Mouse (Mus musculus): ENCODE measurements around the gene Rbm15.

Rbm15 gene

DNA sequence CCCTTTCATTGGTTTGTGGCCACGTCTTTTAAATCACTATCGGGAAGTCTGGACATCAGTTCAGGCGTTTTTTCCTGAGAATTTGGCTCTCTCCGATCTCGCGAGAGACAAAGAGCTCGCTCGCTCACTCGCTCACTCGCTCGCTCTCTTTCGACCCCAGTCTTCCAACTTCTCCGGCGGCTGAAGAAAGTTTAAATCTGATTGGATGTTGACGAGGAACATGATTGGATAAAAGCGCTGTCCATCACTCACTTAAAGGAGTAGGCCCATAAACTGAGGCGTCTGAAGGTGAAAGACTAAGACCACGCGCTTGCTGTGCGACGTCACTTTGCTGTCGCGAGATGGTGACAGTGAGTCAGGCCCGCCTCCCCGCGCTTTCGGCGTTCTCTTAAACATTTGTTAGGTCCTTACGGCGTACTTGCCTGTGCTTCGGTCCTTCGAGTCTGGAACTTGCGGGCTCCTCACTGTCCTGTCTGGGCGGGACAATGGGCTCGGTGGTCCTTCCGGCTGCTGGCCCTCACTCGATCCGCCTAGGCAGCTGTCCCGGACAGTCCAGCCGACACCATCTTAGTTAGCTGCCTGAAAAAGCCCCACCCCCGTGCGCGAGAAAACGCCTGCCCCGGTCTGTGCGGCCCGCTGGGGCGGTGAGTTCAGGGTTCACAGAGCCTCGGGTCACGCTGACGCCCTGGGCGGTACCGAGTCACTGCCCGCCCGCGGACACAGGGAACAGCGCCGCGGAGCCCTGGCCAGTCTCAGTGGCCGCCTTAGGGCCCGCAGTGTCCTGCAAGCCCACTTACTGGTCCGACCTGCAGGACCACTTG lies at the start of gene Rbm15:
TSS of gene Rbm15 (minus strand) at position 293 of the 821 bp plus-strand sequence.
- in situ Hi-C loops (cut with MboI; ENCODE audit: unreplicated experiment in 2 of 2) = no loop called here

DNA sequence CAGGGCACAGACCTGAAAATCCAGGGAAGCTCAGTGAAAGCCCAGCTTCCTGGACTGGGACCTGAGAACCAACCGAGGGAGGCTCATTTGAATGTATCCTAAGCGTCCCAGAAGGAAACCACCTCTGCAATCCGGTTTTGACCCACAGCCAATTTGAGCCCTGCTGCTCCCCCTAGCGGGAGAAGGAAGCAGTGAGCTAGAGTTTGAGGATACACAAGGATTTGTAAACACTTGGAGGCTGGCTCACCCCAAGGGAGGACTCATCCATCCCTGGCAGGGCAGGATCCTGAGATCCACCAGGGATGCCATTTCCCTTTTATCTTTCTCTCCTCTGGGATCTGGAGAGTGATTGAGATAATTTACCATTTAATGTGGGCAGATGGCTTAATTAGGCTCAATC lies 45.9 kb upstream of the Rbm15 start:
- in situ Hi-C loops (cut with MboI; ENCODE audit: unreplicated experiment in 2 of 2) = loop anchor here in 1 of 2 experiments (10.0 kb wide), 1 partner anchor 275 kb away; the partner anchor contains the start of gene Kcna2

DNA sequence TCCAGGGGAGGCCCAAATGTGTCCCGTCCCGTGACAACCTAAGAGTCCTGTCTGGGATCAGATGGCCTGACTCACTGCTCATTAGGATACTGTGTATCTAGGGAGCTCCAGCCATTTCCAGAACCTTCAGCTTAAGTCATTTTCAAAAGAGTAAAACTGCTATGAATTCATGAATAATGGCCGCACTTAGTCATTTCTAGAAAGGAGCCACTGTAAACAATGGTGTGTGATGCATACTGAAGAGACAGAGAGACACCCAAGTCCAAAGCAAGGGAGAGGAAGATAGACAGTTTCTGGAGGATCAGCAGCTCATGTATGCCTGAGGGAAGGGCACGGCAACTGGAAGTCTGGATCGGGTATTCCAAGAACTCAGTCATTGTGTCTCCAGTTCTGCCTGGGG lies 45.2 kb upstream of the Rbm15 start:
- in situ Hi-C loops (cut with MboI; ENCODE audit: unreplicated experiment in 2 of 2) = loop anchor here in 1 of 2 experiments (10.0 kb wide), 1 partner anchor 274 kb away; the partner anchor contains the start of gene Kcna2

DNA sequence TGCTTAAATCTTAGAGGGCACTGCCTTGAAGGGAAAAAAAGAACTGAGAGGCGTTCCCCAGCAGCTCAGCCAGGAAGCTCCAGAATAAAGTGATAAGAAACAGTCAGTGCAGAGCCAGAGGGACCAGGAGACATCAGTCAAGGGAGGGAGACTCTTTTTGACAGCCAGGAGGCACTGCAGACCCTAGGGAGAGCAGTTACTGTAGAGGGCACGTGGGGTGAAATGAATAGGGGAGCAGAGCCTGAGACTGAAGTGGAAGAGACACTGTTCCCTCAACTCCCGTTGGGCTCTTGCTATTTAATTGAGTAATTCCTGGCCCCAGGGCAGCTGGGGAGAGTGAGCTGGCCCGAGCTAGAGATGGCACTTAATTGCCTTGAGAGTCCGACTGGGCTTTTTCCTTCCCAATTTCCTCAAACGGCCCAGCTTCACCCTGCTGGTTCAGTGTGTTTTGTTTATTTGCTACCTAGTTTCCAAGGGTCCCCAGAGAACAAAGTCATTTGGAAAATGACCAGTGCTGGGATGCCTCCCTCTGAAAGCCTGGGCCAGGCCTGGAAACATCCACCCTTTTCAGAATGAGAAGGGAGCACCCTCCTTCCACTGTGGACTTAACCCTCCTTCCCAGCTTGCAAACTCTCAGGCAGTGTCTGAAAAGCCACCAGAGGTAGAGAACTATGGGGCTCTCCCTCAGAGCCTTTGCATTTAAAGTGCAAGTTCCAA lies 41.6 kb upstream of the Rbm15 start:
- in situ Hi-C loops (cut with MboI; ENCODE audit: unreplicated experiment in 2 of 2) = loop anchor here in 1 of 2 experiments (5.0 to 10.0 kb wide), 2 partner anchors 168 to 270 kb away; partner anchors contain the start of gene Kcna2

DNA sequence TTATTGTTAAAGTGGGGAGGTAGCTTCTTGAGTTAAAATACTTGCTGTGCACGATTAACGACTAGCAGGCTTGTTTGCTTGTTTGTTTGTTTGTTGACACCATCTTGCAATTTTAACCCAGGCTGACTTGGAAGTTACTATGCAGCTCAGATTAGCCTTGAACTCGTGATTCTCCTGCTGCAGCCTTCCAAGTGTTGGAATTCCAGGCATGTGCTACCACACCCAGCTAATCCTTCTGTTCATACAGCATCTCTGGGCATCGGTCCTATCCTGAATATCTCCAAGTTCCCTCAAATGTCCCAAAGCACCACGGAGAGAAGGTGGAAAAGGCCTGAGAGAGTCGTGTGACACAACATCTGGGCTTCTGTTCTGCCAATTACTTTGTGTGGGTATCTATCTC lies 35.7 kb upstream of the Rbm15 start:
- in situ Hi-C loops (cut with MboI; ENCODE audit: unreplicated experiment in 2 of 2) = no loop called here

DNA sequence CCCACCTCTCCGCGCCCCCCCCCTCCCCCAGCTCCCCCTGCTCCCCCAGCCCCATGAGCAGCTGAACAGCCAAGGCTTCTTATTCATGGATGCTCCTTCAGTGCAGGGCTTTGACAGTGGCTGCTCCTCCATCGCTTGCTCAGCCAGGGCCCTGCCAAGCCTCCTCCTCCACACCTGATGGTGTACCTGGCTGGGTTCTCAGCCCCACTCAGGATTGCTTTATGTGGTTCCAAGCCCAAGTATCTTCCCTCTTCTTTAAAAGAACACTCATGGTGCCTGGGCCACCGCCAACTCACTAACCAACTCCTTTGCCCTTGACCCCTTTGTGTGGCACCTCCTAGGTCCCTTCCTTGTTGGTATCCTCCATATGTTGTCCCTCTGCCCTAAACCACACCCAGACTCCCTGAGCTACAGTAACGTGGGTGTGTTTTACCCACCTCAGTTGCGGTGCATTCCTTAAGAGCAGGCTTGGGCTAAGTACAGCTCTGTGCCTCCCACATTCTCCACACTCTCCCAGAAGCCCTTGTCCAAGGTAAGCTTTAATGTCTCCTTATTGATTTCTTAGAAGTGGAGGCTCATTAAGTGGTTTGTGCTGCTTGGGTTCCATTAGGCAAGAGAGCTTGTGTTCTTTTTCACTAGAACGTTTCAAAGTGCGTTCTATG lies 34.6 kb upstream of the Rbm15 start:
- in situ Hi-C loops (cut with MboI; ENCODE audit: unreplicated experiment in 2 of 2) = no loop called here

DNA sequence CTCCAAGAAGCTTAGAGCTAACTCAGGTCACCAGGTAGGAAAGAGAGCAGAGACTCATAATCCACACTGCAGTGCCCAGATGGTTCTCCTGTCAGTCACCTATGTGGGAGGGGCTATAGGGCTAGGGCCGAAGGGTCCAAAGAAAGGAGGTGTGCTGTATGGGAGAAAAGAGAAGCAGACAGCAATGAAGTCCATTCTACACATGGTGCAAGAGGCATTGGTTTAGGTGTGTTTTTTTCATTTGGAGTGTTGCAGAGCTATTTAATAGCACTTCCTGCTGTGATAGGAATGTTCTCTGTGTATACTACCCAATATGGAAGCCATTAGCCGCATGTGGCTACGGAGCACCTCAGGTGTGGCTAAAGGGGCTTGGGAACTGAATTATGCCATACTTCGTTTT lies 31.9 kb upstream of the Rbm15 start:
- in situ Hi-C loops (cut with MboI; ENCODE audit: unreplicated experiment in 2 of 2) = no loop called here

DNA sequence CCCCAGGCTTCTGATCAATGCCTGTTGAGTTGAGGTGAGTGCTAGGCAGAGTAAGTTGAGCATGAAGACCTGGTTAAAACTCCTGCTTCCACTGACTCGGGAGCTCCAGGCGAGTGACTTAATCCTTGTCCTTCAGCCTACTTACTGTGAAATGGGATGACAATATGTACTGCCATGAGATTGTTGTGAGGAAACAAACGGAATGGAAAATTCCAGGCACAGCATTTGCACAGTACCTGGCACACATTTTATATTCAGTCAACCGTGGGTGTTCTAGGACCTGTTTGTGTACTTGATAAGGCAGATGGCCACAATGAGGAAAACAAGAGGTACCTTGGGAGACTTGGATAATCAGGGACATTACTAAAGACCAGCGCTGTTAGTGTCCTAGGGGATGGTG lies 29.9 kb upstream of the Rbm15 start:
- in situ Hi-C loops (cut with MboI; ENCODE audit: unreplicated experiment in 2 of 2) = no loop called here

DNA sequence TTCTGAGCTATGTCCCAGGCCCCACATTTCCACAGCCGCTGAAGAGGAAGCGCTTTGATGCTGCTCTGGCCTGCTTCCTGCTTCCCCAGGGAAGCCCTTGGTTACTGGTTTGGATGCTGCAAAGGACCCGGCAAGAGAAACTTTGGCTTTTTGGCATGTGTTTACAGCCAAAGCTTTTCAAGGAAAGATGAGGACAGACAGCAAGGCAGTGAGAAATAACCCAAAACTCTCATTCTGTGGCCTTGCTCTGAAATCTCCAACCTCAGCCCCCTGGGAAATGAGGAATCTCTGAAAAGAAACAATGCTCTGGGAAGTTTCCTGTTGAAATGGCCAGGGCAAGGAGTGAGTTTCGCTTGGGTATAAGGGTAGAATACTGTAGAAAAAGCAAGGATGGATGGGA lies 26.9 kb upstream of the Rbm15 start:
- in situ Hi-C loops (cut with MboI; ENCODE audit: unreplicated experiment in 2 of 2) = no loop called here

DNA sequence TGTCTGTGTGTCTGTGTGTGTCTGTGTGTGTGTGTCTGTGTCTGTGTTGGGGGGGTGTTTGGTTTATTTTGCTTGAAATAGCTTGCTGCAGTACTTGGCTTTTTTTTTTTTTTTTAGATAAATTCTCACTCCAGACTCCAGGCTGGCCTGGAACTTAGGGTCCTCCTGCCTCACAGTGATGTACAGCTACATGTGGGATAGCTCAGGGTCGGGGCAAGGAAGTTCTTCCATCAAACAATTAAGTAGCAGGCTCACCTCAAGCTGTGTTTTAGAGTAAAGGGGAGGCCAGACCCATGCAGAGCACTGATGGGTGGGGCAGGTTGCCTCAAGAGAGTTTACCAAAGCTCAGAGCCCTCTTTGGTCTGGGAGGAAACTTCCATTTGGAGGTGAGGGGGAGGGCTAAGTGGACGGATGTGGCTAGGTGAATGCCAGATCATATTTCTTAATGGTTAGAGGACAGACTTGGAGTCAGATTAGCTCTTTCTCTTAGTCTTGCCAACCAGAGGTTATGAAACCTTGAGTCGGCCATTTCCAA lies 24.3 kb upstream of the Rbm15 start:
- in situ Hi-C loops (cut with MboI; ENCODE audit: unreplicated experiment in 2 of 2) = loop anchor here (5.0 to 10.0 kb wide), 3 partner anchors 105 to 263 kb away; no protein-coding TSS in a partner anchor

DNA sequence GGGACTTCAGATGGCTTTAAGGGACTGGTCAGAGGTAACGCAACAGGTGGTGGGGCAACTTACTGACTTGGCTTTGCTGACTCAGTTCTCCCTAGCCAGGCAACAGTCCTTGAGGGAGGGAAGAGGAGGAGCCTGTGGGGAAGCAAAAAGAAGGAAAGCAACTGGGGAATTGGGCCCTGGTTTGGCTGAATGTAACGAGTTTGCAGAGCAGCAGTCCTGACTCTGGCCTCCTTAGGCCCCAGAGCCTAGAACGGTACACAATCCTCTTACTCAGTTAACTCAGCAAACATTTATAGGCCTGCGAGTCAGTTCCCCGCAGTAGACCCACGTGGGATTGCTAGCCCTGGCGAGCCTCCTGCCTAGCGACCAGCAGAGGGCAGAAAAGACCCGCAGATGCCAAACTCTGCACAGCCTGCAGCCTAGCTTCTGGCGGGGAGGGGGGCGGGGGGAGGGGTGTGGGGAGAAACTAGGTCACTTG lies 23.5 kb upstream of the Rbm15 start:
- in situ Hi-C loops (cut with MboI; ENCODE audit: unreplicated experiment in 2 of 2) = loop anchor here (5.0 to 10.0 kb wide), 3 partner anchors 105 to 262 kb away; no protein-coding TSS in a partner anchor

DNA sequence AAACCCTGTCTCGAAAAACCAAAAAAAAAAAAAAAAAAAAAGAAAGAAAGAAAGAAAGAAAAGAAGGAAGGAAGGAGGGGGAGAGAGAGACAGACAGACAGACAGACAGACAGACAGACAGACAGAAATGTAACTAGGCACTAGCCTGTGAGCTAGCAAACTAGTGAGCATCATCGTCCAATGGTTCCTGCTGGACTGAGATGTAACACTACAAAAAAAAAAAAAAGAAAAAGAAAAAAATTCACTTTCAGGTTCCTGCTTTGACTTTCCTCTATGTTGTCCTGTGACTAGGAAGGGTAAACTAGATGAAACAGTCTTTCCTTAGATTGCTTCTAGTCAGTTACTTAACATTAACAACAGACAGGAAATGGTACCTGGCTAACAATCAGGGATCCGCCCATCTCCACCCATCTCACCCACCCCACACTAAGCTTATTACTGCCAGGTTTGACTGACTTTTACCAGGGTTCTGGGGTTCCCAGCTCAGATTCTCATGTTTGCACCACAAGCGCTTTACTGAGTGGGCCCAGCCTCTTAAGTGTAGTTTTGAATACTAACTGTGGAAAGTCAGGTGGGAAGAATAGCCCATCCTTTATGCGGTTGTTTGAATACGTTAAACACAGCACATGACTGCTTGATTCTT lies 22.3 kb upstream of the Rbm15 start:
- in situ Hi-C loops (cut with MboI; ENCODE audit: unreplicated experiment in 2 of 2) = loop anchor here (5.0 to 10.0 kb wide), 3 partner anchors 107 to 261 kb away; no protein-coding TSS in a partner anchor

DNA sequence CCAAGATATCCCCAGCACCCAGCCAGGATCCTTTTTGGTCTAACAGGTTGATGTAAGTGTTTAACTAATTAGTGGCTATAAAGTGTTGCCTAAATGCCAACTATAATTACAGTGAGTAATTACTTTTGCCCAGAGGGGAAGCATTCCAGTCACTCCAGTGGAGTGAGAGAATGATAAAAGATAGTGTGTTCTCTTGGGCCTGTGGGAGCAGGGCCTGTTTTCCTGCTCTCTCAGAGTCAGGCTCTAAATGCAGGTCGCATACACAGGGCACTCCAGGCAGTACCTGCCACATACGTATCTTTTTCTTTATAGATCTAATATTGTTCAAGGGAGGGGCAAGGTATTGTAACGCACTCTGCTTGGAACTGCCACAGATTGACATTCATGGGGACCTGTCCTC lies 18.2 kb upstream of the Rbm15 start:
- in situ Hi-C loops (cut with MboI; ENCODE audit: unreplicated experiment in 2 of 2) = loop anchor here (5.0 to 10.0 kb wide), 3 partner anchors 111 to 257 kb away; no protein-coding TSS in a partner anchor

DNA sequence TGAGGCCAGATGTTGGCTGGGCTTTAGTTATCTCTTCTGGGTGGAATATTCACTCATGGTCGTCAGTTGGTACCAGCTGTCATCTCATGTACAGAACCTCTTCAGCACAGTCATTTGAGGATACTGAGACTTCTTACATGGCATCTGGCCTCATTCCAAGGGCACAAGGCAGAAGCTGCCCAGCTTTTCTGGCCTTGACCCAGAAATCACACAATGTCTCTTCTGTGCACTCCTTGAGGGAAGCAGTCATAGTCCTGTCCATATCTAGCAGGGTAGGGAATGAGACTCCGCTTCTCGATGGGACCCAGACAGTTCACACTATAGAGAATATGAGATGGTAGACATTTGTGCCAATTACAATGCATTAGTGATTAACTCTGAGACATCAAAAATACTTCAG lies 15.5 kb upstream of the Rbm15 start:
- in situ Hi-C loops (cut with MboI; ENCODE audit: unreplicated experiment in 2 of 2) = no loop called here

DNA sequence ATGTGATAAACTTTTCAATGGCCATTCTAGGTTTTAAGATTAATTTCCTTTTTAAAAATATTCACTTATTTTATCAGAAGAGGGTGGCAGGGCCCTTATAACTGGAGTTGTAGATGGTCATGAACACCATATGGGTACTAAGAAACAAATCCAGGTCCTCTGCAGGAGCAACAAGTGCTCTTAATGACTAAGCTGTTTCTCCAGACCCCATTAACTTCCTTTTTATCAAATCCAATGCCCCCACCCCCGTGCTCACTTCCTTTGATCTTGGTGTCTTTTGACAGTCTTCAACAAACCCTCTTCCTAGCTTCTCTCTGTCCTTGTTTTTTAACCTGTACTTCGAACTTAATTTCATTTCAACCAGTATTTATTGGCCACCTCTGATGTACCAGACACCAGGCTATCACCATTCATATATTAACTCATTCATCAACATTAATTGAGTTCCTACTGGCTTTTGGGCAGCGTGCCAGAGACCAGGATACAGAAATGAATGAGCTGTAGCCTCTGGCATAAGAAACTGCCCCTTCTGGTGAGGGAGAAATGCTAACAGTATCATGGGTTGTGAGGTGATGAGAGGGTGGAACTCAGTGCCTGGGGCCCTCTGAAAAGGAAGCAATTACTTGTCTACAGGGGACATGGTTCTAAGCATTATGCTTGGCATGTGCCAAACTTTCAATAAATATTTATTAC lies 11.7 kb upstream of the Rbm15 start:
- in situ Hi-C loops (cut with MboI; ENCODE audit: unreplicated experiment in 2 of 2) = no loop called here

DNA sequence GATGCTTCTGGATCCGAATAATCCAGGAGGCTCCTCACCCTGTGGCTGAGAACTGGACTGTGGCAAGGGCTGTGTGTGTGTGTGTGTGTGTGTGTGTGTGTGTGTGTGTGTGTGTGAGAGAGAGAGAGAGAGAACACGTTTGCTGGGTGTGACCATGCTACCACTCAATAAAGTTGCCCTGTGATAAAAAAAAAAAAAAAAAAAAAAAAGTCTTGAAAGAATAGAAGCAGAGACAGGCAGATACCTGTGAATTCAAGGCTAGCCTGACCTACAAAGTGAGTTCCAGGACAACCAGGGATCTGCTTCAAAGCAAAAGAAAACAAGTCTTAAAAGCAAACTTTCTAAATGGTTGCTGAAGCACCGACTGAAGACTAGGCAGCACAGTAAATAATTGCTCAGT lies 10.5 kb upstream of the Rbm15 start:
- in situ Hi-C loops (cut with MboI; ENCODE audit: unreplicated experiment in 2 of 2) = no loop called here

DNA sequence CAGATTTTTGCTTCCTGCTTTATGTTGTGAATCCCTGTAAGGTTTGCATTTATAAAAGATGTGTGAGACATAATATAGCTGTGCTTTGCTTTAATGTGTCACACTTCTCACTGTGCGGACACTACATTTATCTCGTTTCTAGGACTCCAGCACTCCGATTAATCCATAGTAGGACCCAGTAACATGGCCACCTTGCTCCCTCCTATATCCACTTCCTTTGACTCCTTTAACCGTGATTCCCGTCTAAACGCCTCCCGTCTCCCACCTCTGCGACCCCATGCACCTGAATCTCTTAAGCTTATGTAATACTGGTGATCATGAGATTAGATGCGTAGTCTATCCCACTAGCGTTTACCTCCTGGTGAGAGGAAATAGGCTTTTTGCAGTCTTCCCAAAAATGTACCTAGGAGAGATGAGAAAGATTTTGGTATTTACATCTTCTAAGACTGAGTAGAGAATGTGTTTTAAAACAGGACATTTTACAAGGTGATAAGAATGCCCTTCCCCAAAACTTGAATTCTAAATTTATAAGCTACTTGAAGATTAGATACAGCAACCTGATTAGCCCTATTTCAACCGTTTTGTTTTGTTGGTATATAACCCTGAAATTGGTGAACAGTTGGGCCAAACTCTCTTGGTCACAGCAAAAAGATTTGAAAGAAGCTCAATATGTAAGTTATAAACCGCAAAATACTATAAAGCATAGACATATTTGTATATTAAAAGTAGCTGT lies 895 bp upstream of the Rbm15 start:
- in situ Hi-C loops (cut with MboI; ENCODE audit: unreplicated experiment in 2 of 2) = no loop called here

DNA sequence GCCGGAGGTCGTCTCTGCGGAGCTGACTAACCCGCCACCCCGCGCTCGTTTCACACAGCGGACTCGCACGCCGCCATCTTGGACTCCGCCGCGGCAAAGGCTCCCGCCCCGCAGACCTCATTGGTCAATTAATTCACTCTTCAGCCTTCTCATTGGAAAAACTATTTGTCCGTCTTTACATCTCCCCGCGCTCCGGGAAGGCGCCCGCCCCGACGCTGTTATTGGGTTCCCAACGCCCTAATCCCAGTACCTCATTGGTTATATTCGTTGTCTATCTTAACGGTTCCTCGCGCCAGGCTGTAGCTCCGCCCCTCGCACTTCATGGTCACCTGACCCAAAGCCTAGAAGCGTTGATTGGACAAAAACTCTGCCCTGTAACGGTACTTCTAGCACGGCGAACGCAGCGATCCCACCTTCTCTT lies 503 bp downstream of the Rbm15 start:
- in situ Hi-C loops (cut with MboI; ENCODE audit: unreplicated experiment in 2 of 2) = no loop called here

All from v-Abl transformed pro-B cells (cell line).